Mouse (Mus musculus): ENCODE measurements around the gene Zcchc18. TPM values are rescaled to one million over a fixed set of nuclear protein-coding genes. Genes with fewer than 3 reads are reported as not detected.

Zcchc18 gene
- total and polyA plus RNA-seq, 3 experiments, result 1.7 to 16.9 (median 8.9) TPM

Other genes with a start within 250 kb of the Zcchc18 start
- 100 to 1,000 TPM; 323 to 342 TPM for gene Morf4l2, start 249.5 kb upstream of the Zcchc18 start, total RNA-seq (2021)
- gene Morf4l2, start 249.5 kb upstream of the Zcchc18 start, polyA plus RNA-seq (2012; rRNA removed), result 10.3 and 10.5 TPM in 2 replicates
- under 1 TPM; 0.14 TPM for gene Glra4, start 213.0 kb upstream of the Zcchc18 start, total RNA-seq (2021)
- not detected in 2 replicates for gene Glra4, start 213.0 kb upstream of the Zcchc18 start, polyA plus RNA-seq (2012; rRNA removed)
- gene Plp1, start 170.5 kb upstream of the Zcchc18 start, total RNA-seq (2021), result 1 to 10 TPM; 3.6 to 4.0 TPM
- gene Plp1, start 170.5 kb upstream of the Zcchc18 start, polyA plus RNA-seq (2012; rRNA removed), result 3.0 and 4.6 TPM in 2 replicates
- under 1 TPM; 0.12 to 0.66 TPM for gene Rab9b, start 124.4 kb upstream of the Zcchc18 start, total RNA-seq (2021)
- 0.08 and 0.11 TPM in 2 replicates for gene Rab9b, start 124.4 kb upstream of the Zcchc18 start, polyA plus RNA-seq (2012; rRNA removed)
- not detected for gene H2bfm, start 65.8 kb upstream of the Zcchc18 start, total RNA-seq (2021)
- not detected in 2 replicates for gene H2bfm, start 65.8 kb upstream of the Zcchc18 start, polyA plus RNA-seq (2012; rRNA removed)
- 10 to 100 TPM; 15.2 to 22.7 TPM for gene Tmsb15b2, start 17.7 kb upstream of the Zcchc18 start, total RNA-seq (2021)
- not detected in 2 replicates for gene Tmsb15b2, start 17.7 kb upstream of the Zcchc18 start, polyA plus RNA-seq (2012; rRNA removed)
- 1 to 10 TPM in 1 of 2 experiments, under 1 TPM in 1; 0.52 to 2.4 TPM for gene Tmsb15l, start 16.3 kb upstream of the Zcchc18 start, total RNA-seq (2021)
- 0.23 and 0.65 TPM in 2 replicates for gene Tmsb15l, start 16.3 kb upstream of the Zcchc18 start, polyA plus RNA-seq (2012; rRNA removed)
- 1 to 10 TPM in 1 of 2 experiments, under 1 TPM in 1; 0.89 to 7.3 TPM for gene Tmsb15b1, start 16.3 kb upstream of the Zcchc18 start, total RNA-seq (2021)
- not detected in 2 replicates for gene Tmsb15b1, start 16.3 kb upstream of the Zcchc18 start, polyA plus RNA-seq (2012; rRNA removed)
- 1 to 10 TPM; 5.7 to 6.1 TPM for gene Slc25a53, start 45.1 kb downstream of the Zcchc18 start, total RNA-seq (2021)
- gene Slc25a53, start 45.1 kb downstream of the Zcchc18 start, polyA plus RNA-seq (2012; rRNA removed), result 1.1 and 1.3 TPM in 2 replicates
- gene Fam199x, start 56.4 kb downstream of the Zcchc18 start, total RNA-seq (2021), result 1 to 10 TPM; 4.6 to 6.5 TPM
- 0.55 and 0.58 TPM in 2 replicates for gene Fam199x, start 56.4 kb downstream of the Zcchc18 start, polyA plus RNA-seq (2012; rRNA removed)
- not detected for gene Esx1, start 128.9 kb downstream of the Zcchc18 start, total RNA-seq (2021)
- not detected in 2 replicates for gene Esx1, start 128.9 kb downstream of the Zcchc18 start, polyA plus RNA-seq (2012; rRNA removed)